Mouse (Mus musculus) cerebellum, adult 9-11 months (tissue): ENCODE results near the gene Angptl7.
A peak's percentile ranks its signal among the peaks of the same experiment; 100 is the strongest.

Experiments
- DNase-seq: peaks from one replicate; pipeline ENCODE4 v3.0.0; 2022

Angptl7 gene

GRCm38 (mm10) chr4:148495160-148495559 is 5.1 kb downstream of the Angptl7 start:
- DNase-seq, result no peak

DNA sequence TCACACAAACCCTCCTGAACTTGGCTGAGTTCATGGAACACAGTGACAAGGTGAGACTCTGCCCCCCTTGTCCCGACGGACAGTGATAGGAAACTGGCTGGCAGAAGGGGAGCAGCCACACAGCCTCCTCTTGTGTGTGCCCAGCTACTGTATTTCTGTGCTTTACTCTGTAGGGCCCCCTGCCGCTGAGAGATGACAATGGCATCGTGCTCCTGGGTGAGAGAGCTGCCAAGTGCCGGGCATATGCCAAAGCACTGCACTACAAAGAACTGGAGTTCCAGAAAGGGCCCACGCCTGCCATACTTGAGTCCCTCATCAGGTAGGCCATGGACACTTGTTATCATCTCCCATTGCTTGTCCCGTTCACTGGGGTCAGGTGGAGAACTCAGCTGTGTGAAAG is 8.8 kb downstream of the Angptl7 start:
- DNase-seq, result peak; percentile 70

DNA sequence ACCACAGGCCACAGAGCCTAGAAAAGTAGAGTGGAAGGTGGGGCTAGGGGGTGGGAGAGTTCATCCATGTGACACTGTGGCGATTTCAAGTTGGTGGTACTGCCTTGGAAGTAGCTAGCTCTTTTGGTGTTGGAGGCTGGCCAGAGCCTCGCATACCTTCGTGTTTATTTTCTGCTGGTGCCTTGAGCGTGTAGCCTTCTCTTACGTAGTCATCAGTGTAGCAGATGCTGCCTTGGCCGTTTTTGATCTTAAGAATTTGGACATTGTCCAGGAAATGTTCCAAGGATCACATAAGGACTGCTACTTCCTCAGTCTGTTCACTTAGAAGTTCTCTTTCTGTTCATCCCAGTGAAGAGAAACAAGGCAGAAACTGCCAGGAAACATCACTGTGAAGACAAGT is 9.8 kb downstream of the Angptl7 start:
- no peak for DNase-seq

DNA sequence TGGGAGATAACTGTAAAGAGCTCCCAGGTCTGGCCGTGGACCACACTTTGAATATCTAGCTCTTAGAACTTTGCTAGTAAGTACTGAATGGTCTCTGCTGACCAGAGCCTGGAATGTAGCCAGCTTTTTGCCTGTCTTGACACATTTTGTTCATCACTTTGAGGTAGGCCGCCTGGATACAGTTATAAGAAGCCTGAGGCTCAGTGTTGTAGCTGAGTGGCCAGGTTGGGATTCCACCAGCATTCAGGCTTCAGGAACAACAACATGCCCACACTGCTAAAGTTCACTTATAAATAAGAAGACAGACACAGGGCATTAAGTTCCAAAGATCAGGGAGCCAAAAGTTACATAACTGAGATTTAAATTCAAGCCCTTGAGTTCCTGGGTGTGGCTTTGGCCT is 12.4 kb downstream of the Angptl7 start:
- no peak for DNase-seq

- DNase-seq, result no peak
These were observed 15.7 kb downstream of the Angptl7 start for GRCm38 (mm10) chr4:148484511-148484910.

DNA sequence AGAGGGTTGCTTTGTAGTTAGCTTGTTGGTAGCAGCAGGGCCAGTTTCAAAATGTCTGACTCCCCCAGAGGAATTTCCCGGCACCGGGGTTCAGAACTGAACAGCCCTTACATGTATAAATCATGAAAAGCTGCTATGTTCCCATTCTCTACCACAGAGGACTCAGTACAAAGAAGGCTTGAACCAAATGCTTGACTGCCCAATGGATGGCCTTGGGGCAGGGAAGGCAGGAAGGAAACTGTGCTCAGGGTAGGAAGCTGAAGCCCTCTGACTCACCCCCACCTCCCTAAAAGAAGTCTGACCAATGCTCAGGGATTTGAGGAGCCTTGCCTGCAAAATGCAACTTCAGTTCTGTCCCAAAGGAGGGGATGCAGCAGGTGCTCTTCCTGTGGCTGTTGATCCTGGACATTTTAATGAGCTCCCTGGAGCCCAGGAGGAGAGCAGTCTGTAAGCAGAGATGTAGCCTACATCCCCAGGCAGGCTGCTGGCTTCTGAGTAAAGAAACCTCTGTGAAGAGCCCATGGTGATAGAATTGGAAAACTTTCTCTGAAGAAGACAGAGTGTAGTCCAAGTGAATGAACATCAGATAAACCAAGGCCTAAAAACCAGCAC is 18.6 kb downstream of the Angptl7 start:
- DNase-seq, result no peak

DNA sequence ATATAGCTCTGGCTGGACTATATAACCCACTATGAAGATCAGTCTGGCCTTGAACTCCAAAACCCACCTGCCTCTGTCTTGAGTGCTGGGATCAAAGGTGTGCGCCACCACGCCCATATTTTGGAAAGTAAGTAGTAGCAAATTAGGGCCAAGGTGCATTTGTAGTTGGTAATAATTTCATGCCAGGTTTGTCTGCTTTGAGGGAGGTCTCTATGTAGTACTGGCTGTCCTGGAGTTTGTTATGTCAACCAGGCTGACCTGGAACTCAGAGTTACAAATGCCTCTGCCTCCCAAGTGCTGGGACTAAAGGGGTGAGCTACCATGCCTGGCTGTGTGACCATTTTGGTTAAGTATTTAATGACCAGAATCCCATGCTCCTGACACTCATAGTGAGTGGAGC is 20.0 kb downstream of the Angptl7 start:
- DNase-seq, result no peak

DNA sequence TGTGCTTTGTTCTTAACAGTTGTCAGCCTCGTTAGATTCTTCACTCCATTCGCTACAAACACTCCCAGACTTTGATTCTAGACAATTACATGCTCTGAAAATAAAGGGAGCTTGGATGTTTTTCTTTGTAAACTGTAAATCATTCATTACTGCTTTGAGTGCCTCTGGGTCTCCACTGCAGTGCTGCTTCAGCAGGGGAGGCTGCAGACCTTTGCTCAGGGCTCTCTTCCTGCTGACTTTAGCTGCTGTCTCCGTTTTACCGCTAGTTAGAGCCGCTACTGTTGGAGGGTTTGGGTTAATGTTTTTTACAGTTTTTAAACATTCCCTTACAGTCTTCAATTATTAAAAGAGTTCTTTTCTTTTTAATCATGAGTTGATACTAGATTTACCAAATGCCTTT is 26.8 kb downstream of the Angptl7 start:
- DNase-seq, result no peak

DNA sequence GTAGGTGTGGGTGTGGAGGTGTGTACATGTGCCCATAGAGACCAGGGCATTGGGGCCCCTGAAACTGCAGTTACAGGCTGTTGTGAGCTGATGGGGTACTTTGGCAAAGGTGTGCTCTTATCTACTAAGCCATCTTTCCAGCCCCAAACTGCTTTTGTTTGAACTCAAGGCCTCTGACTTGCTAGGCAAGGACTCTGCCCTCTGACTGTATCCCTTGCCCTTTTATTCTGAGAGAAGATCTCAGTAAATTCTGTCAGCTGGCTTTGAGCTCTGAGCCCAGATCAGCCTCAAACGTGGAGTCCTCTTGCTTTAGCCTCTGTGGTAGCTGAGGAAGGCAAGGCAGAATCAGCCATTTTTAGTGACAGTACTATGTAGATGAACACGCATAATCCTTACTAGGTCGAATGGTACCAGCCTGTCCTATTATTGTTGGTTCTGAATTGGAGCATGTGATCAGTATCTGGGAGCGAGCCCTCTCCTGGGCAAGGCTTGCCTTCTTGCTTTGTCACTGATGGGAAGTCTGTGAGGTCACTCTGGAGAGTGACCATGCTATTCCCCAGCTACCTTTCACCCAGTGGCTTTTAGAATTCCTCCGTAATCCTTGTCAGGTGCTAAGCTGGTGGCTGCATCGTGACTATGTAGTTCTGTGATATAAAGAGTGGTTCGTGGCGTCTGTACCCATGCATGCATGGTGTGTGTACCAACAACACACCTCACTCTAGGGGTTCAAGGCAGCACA is 27.7 kb downstream of the Angptl7 start:
- DNase-seq, result no peak

GRCm38 (mm10) chr4:148471363-148471806 is 28.9 kb downstream of the Angptl7 start:
- no peak for DNase-seq

GRCm38 (mm10) chr4:148469487-148470252 is 30.6 kb downstream of the Angptl7 start:
- no peak for DNase-seq

- DNase-seq, result no peak
These were observed 31.9 kb downstream of the Angptl7 start for GRCm38 (mm10) chr4:148468396-148468795.

- no peak for DNase-seq
These were observed 33.7 kb downstream of the Angptl7 start for GRCm38 (mm10) chr4:148466511-148467079.

DNA sequence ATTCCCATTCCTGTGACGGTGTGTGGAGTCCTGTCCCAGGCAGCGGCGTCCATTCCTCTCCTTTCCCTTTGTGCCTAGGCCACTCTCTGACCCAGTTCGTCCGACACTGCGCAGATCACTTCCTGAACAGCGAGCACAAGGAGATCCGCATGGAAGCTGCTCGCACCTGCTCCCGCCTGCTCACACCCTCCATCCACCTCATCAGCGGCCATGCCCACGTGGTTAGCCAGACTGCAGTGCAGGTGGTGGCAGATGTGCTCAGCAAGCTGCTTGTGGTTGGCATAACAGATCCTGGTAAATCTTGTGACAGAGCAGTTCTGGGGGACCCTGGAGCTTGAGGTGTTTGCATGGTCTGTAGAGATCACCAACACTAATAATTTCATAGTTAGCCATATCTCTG is 35.4 kb downstream of the Angptl7 start:
- no peak for DNase-seq

GRCm38 (mm10) chr4:148464301-148464700 is 36.0 kb downstream of the Angptl7 start:
- no peak for DNase-seq

DNA sequence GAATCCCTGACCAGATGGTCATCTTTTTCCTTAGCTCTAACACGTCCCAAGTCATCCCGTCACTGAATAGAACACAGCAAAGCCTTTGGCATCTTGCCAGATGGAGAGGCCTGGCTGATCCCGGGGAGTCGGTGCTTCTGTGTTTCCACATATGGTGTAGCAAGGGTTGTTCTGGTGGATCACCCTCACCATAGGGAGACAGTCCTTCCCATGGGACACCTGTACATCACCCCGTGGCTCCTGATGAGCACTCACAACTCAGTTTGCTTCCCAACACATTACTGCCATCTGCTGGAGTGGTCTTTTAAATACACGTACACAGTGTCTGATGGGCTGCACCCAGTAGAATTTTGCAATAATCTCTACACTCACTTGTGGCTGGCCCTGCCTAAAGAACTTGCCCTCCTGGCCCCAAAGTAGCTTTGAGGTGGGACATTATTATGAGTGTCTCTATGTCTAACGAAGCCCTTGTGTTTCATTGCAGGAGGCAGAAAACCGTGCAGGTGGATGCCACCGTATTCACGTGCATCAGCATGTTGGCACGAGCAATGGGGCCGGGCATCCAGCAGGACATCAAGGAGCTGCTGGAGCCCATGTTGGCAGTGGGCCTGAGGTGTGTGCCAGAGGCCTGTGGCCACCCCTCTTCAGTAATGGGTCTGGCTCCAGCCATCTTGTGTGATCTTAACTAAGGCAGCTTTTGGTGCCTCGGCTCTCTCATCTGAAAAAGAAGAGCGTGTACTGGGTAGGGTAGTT is 36.9 kb downstream of the Angptl7 start:
- DNase-seq, result peak; percentile 70

GRCm38 (mm10) chr4:148462717-148463116 is 37.5 kb downstream of the Angptl7 start:
- no peak for DNase-seq

GRCm38 (mm10) chr4:148461772-148462171 is 38.5 kb downstream of the Angptl7 start:
- no peak for DNase-seq

DNA sequence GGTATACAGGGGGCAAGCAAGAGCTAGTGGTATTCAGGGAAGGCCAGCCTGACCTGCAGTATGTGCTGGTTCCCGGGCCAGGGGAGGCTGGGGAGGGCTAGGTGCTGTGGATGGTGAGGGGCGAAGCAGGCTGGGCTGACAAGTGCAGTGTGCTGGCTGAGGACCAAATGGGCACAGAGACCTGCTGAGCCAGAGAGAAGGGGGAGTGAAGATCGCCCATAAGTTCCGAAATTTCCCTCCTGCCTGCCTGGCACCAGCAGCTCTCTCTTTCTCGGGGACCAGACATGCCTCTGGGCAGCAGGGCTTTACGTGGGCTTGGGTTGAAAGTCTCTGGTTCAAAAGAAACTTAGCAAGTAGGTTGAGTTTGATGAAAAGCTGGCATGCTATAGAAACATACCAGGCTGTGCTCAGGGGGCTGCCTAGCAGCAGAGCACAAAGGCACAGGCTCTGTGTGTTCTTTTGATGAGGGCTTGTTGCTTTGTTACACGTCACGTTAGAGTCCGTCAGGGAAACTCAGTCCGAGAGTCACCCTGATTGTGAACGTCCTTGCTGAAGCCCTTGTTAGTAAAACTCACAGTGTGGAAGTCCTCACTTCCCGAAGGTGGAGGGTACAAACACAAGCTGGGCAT is 39.5 kb downstream of the Angptl7 start:
- DNase-seq, result no peak

DNA sequence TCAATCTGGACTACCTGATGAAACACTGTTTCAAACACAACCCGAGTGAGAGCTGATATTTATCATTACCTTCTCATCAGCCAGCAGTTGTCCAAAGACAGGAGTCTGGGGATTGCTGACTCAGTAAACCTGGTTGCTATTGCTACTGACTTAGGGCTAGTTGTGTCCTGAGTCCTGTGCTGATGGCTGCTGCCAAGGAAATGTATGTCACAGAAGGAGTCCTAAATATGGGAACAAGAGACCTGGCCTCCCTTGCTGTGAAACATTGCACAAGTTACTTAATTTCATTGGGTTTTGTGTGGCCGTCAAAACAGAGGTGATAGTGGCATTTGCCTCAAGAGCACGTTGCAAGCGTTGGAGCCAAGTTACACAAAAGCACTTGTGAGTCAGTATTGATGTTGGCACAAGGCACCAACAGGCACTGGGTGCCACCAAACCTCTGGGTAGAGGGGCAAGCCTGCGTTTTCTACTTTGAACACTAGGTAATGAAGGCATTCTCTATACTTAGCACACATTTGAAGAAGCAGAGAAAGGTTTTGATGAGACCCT is 44.7 kb downstream of the Angptl7 start:
- no peak for DNase-seq

GRCm38 (mm10) chr4:148453707-148454106 is 46.6 kb downstream of the Angptl7 start:
- no peak for DNase-seq

DNA sequence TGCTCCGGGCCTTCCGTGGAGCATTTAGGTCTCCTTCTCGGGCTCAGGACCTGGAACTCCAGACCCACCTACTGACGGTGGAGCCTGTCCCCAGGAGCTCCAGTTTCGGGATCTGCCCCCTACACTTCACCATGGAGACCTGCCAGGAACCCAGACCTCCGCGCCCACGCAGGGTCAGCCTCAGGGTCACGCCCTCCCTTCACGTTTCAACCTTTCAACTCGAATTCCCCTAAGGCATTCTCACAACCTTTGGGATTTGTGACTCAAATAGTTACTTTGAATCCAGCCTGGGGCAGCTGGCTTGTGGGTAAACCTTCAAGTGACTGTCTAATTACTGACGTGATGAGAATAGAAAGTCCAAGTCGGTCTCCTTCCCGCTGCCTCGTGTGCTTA is 51.4 kb downstream of the Angptl7 start:
- DNase-seq, result peak; percentile 62
